Mouse (Mus musculus): ENCODE data around the gene Nat9.

Gene Nat9

DNA sequence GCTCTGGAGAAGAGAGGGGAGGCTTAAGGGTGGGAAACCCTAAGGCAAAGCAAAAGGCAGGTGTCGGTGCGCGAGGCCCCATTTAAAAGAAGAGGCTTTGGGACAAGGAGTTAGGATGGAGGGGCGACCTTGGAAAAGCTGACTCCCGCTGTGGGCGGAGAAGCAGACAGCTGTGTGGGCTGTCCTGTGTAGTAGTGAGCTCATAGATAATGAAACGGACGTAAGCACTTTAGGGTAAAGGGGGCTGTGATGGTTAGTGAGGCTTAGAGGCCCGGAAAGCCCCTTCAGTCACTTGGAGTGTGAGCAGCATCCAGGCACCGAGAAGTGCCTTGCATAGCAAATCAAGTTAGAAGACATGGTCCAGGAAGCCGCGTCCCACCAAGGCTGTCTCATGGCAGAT, at the start of gene Nat9:
Gene Nat9, minus strand, starts transcription at position 167 of the 400 bp plus-strand sequence.
- no peak for DNase-seq (ENCODE audit: low spot score)

GRCm38 (mm10) chr11:115236570-115236969, 48.9 kb upstream of the Nat9 start:
- no peak for DNase-seq (ENCODE audit: low spot score)

- no peak for DNase-seq (ENCODE audit: low spot score)
Measured at GRCm38 (mm10) chr11:115234320-115235044, 46.8 kb upstream of the Nat9 start.

GRCm38 (mm10) chr11:115233526-115234290, 46.0 kb upstream of the Nat9 start:
- DNase-seq (ENCODE audit: low spot score) = no peak

- no peak for DNase-seq (ENCODE audit: low spot score)
Measured at GRCm38 (mm10) chr11:115232889-115233288, 45.2 kb upstream of the Nat9 start.

- no peak for DNase-seq (ENCODE audit: low spot score)
Measured at GRCm38 (mm10) chr11:115231924-115232323, 44.3 kb upstream of the Nat9 start.

GRCm38 (mm10) chr11:115231168-115231915, 43.7 kb upstream of the Nat9 start:
- no peak for DNase-seq (ENCODE audit: low spot score)

- DNase-seq (ENCODE audit: low spot score) = no peak
Measured at GRCm38 (mm10) chr11:115229021-115229930, 41.6 kb upstream of the Nat9 start.

DNA sequence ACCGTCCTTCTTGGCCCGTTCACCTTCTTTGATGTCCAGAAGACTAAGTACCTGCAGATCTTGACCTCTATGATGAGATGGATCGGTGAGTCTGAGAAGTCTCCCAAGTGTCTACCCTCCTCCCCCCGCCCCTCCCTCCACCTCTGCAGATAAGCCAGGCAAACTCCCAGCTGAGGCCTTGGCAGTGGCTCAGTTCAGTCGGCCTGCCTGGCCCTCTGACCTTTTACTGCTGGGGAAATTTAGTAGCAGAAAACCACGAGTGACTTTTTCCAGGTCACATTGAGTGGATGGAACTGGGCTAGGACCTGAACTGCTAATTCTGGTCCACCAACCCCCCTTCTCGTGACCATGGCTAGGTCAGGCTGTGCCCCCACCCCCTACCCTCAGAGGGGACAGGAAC, 40.8 kb upstream of the Nat9 start:
- DNase-seq (ENCODE audit: low spot score) = no peak

GRCm38 (mm10) chr11:115227640-115228039, 40.0 kb upstream of the Nat9 start:
- no peak for DNase-seq (ENCODE audit: low spot score)

DNA sequence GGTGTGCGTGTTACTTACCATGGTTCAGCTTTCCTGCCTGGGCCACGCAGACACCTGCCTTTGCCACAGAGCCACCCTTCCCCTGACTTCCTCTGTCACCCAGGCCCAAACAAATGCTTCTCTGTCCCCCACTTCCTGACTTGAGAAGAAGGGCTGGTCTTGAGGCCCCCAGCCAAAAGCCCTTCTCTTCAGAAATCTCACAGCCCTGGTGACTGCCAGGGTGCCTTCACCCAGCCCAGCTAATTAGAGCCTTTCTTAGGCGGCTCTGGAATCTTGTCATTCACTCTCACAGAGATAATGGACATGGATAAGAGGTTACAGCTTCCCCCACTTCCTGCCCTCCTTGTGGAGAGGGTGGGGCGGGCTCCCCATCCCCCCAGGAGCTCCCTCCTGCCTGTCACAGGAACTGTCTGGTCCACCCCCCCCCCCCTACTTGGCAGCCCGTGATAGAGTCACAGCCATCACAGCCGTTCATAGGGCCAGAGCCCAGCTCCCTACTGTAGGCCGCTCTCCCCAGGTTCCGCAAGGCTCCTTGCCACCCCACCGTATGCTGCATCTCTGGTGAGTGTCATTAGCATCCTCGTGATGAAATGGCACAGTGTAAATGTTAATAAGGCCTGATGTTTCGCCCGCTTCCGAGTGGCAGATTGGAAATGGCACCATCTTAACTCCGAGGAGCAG, 39.3 kb upstream of the Nat9 start:
- no peak for DNase-seq (ENCODE audit: low spot score)

GRCm38 (mm10) chr11:115225301-115225700, 37.6 kb upstream of the Nat9 start:
- DNase-seq (ENCODE audit: low spot score) = no peak

GRCm38 (mm10) chr11:115224889-115225288, 37.2 kb upstream of the Nat9 start:
- peak; percentile 66 for DNase-seq (ENCODE audit: low spot score)

DNA sequence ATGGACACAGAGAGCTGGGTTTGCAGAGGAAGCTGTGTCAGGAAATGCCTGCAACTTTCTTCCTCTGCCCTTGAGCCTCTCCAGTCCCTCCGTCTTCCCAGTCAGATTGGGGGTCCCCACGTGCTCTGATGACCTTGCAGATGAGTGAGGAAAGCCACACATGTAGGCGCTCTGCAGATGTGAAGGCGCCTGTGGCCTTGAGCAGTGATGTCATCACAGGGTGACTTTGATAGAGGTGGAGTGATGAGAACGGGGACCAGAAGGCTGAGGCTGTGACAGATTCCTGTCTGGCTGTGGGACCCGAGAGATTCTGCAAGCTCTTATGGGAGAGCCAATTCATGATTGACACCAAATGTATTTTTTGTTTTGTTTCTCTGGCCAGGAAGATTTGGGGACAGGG, 36.2 kb upstream of the Nat9 start:
- DNase-seq (ENCODE audit: low spot score) = no peak

DNA sequence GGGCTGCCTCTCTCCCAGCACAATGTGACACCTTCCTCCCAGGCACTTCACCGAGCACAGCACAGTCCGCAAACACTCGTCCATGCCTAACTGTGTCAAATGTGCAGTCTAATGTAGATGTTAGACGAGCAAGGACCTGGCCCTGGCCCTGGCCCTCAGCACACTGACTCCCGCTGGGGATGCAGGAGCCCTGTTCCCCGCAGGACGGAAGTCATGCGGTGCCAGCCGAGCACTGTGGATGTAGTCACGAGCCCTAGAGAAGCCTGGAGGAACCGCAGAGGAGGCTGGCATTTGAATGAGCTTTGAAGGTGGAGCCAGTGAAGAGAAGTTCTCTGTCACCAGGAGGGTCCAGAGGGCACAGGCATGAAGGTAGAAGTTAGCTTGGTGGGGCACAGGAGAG, 35.8 kb upstream of the Nat9 start:
- no peak for DNase-seq (ENCODE audit: low spot score)

DNA sequence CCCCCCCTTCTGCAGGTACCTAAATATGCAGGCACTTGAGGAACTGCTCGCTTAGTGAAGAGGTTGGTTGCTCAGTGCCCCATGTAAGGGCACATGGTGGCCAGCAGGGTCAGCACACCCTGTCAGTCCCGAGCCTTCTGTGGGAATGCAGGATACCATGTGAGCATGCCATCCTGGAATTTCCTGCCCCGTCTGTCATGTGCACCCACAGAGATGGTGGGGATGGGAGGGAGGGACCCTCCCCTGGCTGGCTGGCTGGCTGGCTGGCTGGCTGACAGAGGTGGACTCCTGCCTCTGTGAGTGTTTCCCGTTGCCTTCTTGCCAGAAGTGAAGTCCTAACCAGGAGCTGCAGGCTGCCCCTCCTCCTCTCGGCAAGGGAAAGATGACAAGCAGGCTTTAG, 34.9 kb upstream of the Nat9 start:
- no peak for DNase-seq (ENCODE audit: low spot score)

GRCm38 (mm10) chr11:115222077-115222476, 34.4 kb upstream of the Nat9 start:
- no peak for DNase-seq (ENCODE audit: low spot score)

- DNase-seq (ENCODE audit: low spot score) = no peak
Measured at GRCm38 (mm10) chr11:115219685-115220084, 32.0 kb upstream of the Nat9 start.

GRCm38 (mm10) chr11:115219263-115219662, 31.6 kb upstream of the Nat9 start:
- no peak for DNase-seq (ENCODE audit: low spot score)

DNA sequence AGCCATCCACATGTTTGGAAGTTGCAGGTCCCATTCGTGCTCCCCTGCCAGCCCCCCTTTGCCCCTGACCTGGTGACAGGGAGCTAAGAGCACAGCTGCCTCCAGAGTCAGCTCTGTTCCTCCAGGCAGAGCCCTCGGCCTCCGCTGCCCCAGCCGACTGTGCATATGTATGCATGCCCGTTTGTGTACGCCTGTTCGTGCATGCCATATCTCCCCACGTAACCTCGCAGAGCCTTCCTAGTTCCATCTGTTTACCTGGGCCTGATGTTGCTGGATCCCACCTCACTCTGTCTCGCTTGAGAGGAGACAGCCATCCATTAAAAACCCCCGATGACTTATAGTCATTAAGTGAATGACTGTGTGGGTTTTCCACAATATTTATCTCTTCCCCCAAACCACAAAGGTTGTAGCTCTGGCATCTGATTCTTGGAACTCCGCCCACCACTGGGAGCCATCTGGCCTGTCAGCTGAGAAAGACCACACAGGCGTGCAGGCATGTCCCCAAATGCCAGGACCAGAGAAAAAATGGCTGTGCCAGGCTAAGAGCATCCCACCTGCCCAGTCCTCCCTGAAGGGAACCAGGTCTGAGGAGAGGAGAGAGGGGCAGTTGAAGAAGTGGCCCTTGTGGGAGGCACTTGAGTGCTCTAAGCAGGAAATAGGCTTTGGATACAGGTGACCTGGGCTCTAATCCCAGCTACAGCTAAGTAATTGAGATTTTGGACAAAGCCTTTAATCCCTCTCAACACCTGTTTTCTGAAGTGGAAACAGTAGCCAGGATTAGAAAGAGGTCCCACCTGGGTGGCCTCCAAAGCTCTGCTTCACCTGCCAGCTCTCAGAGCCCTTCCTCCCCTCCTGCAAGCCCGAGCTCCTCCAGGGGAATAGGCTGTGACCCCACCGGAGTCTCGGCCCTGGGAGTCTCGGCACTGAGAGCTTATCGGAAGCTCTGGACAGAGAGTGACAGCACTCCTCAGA, 30.1 kb upstream of the Nat9 start:
- no peak for DNase-seq (ENCODE audit: low spot score)

Measured in layer of hippocampus, adult 11-12 months (tissue).